Mouse (Mus musculus): ENCODE measurements around the gene Ly6g5c. TPM values are rescaled to one million over a fixed set of nuclear protein-coding genes. Genes with fewer than 3 reads are reported as not detected.

The Ly6g5c gene
- total and polyA plus RNA-seq, 3 experiments: not detected

- TF ChIP-seq IRF4 (IDR thresholded peaks at IDR 0.05; ENCODE audit: low read depth, low read length) (peak; percentile 52; the same call in 1 of the 2 replicates), SIN3A (IDR thresholded peaks at IDR 0.05; ENCODE audit: low read length) (peak; percentile 89), ZNF384 (IDR thresholded peaks at IDR 0.05; ENCODE audit: low read depth, low read length) (no peak), PAX5 (IDR thresholded peaks at IDR 0.05; ENCODE audit: low read length) (no peak), NRF1 (IDR thresholded peaks at IDR 0.05; ENCODE audit: low read depth, low read length) (peak; percentile 81), USF1 (IDR thresholded peaks at IDR 0.05; ENCODE audit: low read depth, low read length) (no peak), SMC3 (IDR thresholded peaks at IDR 0.05; ENCODE audit: low read depth, low read length) (no peak), GABPA (IDR thresholded peaks at IDR 0.05; ENCODE audit: insufficient replicate concordance, low read depth, low read length) (no peak), NELFE (IDR thresholded peaks at IDR 0.05; ENCODE audit: low read depth, low read length) (no peak; the same call in 1 of the 2 replicates), MXI1 (IDR thresholded peaks at IDR 0.05; ENCODE audit: low read depth, low read length) (peak; percentile 64), MAZ (IDR thresholded peaks at IDR 0.05; ENCODE audit: low read depth, low read length) (0 out of 2 replicates have a peak, but pooled peaks have one; percentile 8), CTCF (conservative IDR thresholded peaks at IDR 0.05 in 1 of 2, IDR thresholded peaks at IDR 0.05 in 1 of 2; ENCODE audit: low read depth in 2 of 2, low read length in 2 of 2) (no peak), RCOR1 (conservative IDR thresholded peaks at IDR 0.05; ENCODE audit: low read depth, low read length) (no peak), CHD2 (IDR thresholded peaks at IDR 0.05; ENCODE audit: low read length) (0 out of 2 replicates have a peak, but pooled peaks have one; percentile 23), ELF1 (IDR thresholded peaks at IDR 0.05; ENCODE audit: low read depth, low read length) (peak; percentile 88), TCF12 (IDR thresholded peaks at IDR 0.05; ENCODE audit: low read depth, low read length) (peak; percentile 79; the same call in 1 of the 2 replicates), RAD21 (IDR thresholded peaks at IDR 0.05; ENCODE audit: low read depth, low read length) (no peak), MYC (IDR thresholded peaks at IDR 0.05; ENCODE audit: low read depth, low read length) (no peak), JUN (IDR thresholded peaks at IDR 0.05; ENCODE audit: insufficient read depth, low read depth, low read length) (no peak), POLR2A (IDR thresholded peaks at IDR 0.05; ENCODE audit: low read depth, low read length) (peak; percentile 81), MAFK (IDR thresholded peaks at IDR 0.05; ENCODE audit: insufficient replicate concordance, low read length) (no peak), BHLHE40 (IDR thresholded peaks at IDR 0.05; ENCODE audit: low read depth, low read length) (peak; percentile 44), HCFC1 (IDR thresholded peaks at IDR 0.05; ENCODE audit: low read depth, low read length) (peak; percentile 60; the same call in 1 of the 2 replicates), UBTF (IDR thresholded peaks at IDR 0.05; ENCODE audit: low read depth, low read length) (peak; percentile 97)
Observed at GRCm38 (mm10) chr17:35126206-35126611, 18.1 kb downstream of the Ly6g5c start, which contains the start of gene D17H6S53E (continued).

DNA sequence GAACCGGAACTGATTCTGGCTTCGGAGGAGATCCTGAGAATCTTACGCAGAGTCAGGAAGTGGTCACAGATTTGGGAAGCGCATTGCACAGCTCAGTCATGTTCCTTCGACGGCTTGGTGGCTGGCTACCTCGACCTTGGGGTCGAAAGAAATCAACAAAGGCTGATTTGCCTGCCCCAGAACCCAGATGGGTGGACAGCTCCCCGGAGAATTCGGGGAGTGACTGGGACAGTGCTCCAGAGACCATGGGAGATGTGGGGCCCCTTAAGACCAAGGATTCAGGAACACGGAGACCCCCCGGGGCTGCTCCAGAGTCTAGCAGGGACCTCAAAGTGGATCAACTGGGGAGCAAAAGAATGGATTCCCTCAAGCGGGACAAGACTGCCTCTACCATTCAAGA lies 18.9 kb downstream of the Ly6g5c start:
- Histone ChIP-seq H3K4me1 (ENCODE audit: control insufficient read depth in 1 of 2, insufficient read depth in 2 of 2) (peaks cover 5 to 43% of the 10 kb centered on the region in 2 experiments), H3K9me3 (replicated peaks; ENCODE audit: low read length) (no peaks in the 10 kb centered on the region), H3K79me2 (replicated peaks; ENCODE audit: control insufficient read depth, extremely low read depth, insufficient read depth, poor library complexity, severe bottlenecking) (peaks cover 31% of the 10 kb centered on the region), H3K4me2 (ENCODE audit: insufficient read depth, low read depth, poor library complexity, severe bottlenecking) (peak overlapping the region; percentile 72), H3K36me3 (replicated peaks in 1 of 2; ENCODE audit: control insufficient read depth in 1 of 2, insufficient read depth in 1 of 2, low read length in 1 of 2) (peaks cover 29 to 60% of the 10 kb centered on the region in 2 experiments), H3K9ac (ENCODE audit: insufficient read depth, low read depth) (peak overlapping the region; percentile 95), H3K4me3 (replicated peaks in 1 of 3; ENCODE audit: low read depth in 2 of 3, low read length in 2 of 3, poor library complexity in 1 of 3) (peak overlapping the region; percentile 74 to 87 (median 86)), H3K27me3 (replicated peaks) (no peaks in the 10 kb centered on the region), H3K27ac (ENCODE audit: insufficient read depth, low read depth) (peak overlapping the region; percentile 57; the same call in 1 of the 2 replicates)
- TF ChIP-seq HCFC1 (IDR thresholded peaks at IDR 0.05; ENCODE audit: low read depth, low read length) (peak; percentile 39; the same call in 1 of the 2 replicates), CHD2 (IDR thresholded peaks at IDR 0.05; ENCODE audit: low read length) (0 out of 2 replicates have a peak, but pooled peaks have one; percentile 4), ELF1 (IDR thresholded peaks at IDR 0.05; ENCODE audit: low read depth, low read length) (peak; percentile 42; the same call in 1 of the 2 replicates), IRF4 (IDR thresholded peaks at IDR 0.05; ENCODE audit: low read depth, low read length) (0 out of 2 replicates have a peak, but pooled peaks have one; percentile 5), PAX5 (IDR thresholded peaks at IDR 0.05; ENCODE audit: low read length) (no peak), TBP (conservative IDR thresholded peaks at IDR 0.05; ENCODE audit: low read depth, low read length) (no peak)
- dilution Hi-C loops (cut with MboI; ENCODE audit: extremely low pct_ligation_motif_present, extremely low pct_unique_long_range_greater_than_20kb, low sequenced_read_pairs): no loop called here
- no peak for DNase-seq (ENCODE audit: extremely low read depth)
- in situ Hi-C loops (cut with MboI; ENCODE audit: low pct_ligation_motif_present, low pct_unique_long_range_greater_than_20kb, low sequenced_read_pairs): no loop called here
